Mouse (Mus musculus) megakaryocyte-erythroid progenitor cell, adult 5-6 weeks (primary cell): ENCODE measurements around the gene Eif3a. TPM values are rescaled to one million over a fixed set of nuclear protein-coding genes. Genes with fewer than 3 reads are reported as not detected.

Experiments used
- ATAC-seq: replicated peaks from 2 replicates; pipeline ENCODE4 v1.8.0; 2016; ENCODE audit warnings: mild to moderate bottlenecking, inconsistent platforms; ENCODE audit not compliant: severe bottlenecking, poor library complexity, low FRiP score, low TSS enrichment
- total RNA-seq, 2 experiments: library from RNA; stranded (forward) in 1 of 2; stranded (reverse) in 1 of 2; fragments of 200-1000, 215-1000 nt in 1 of 2; fragments of >200 nt in 1 of 2; fragmentation: Nextera tagmentation in 1 of 2; gene quantifications; 2 replicates each; pipeline ENCODE4 v1.2.3; 2014 to 2017

Gene Eif3a
- total RNA-seq (2014; fragmentation: Nextera tagmentation) (344 and 346 TPM in 2 replicates), total RNA-seq (2017) (570 and 597 TPM in 2 replicates)

- peak; percentile 79 for ATAC-seq
Observed at GRCm38 (mm10) chr19:60790551-60791161, at the start of gene Eif3a. Eif3a (minus strand) TSS chr19:60790658.

- peak; percentile 91 for ATAC-seq
Observed at GRCm38 (mm10) chr19:60837747-60838146, 47.3 kb upstream of the Eif3a start.

- no peak for ATAC-seq
Observed at GRCm38 (mm10) chr19:60818677-60819076, 28.2 kb upstream of the Eif3a start.

- ATAC-seq = no peak
Observed at GRCm38 (mm10) chr19:60813133-60813532, 22.7 kb upstream of the Eif3a start.

- peak; percentile 31 for ATAC-seq
Observed at GRCm38 (mm10) chr19:60812036-60812389, 21.6 kb upstream of the Eif3a start.

GRCm38 (mm10) chr19:60811098-60812035 lies 20.9 kb upstream of the Eif3a start, which contains the start of gene Fam45a:
Fam45a (plus strand) TSS chr19:60811585.
- ATAC-seq = peak; percentile 100

GRCm38 (mm10) chr19:60809927-60810326 lies 19.5 kb upstream of the Eif3a start:
- no peak for ATAC-seq

- no peak for ATAC-seq
Observed at GRCm38 (mm10) chr19:60804903-60805302, 14.4 kb upstream of the Eif3a start.

- peak; percentile 98 for ATAC-seq
Observed at GRCm38 (mm10) chr19:60799867-60800569, 9.6 kb upstream of the Eif3a start.

GRCm38 (mm10) chr19:60797415-60797814 lies 7.0 kb upstream of the Eif3a start:
- no peak for ATAC-seq

- no peak for ATAC-seq
Observed at GRCm38 (mm10) chr19:60795244-60795643, 4.8 kb upstream of the Eif3a start.

GRCm38 (mm10) chr19:60793170-60793707 lies 2.8 kb upstream of the Eif3a start:
- ATAC-seq = no peak

- ATAC-seq = no peak
Observed at GRCm38 (mm10) chr19:60791164-60791563, 706 bp upstream of the Eif3a start.

- ATAC-seq = peak; percentile 49
Observed at GRCm38 (mm10) chr19:60789919-60790506, 445 bp downstream of the Eif3a start.

- no peak for ATAC-seq
Observed at GRCm38 (mm10) chr19:60789452-60789851, 1.0 kb downstream of the Eif3a start.

- ATAC-seq = no peak
Observed at GRCm38 (mm10) chr19:60788214-60788960, 2.1 kb downstream of the Eif3a start.

- no peak for ATAC-seq
Observed at GRCm38 (mm10) chr19:60787465-60788150, 2.9 kb downstream of the Eif3a start.

GRCm38 (mm10) chr19:60784712-60785111 lies 5.7 kb downstream of the Eif3a start:
- no peak for ATAC-seq
